Mouse (Mus musculus) intestine, embryonic 14.5 days (tissue): ENCODE measurements at regions not wholly inside any gene's neighbourhood (a gene's known extent, or its start where the extent isn't known, plus 50 kb on each side); places are given as distances from the start of the nearest gene placed in this dataset.
A peak's percentile ranks its signal among the peaks of the same experiment; 100 is the strongest.

Experiments
- ATAC-seq: fragments of 200-750 bp; cut with Nextera tagmentation; replicated peaks from 2 replicates; pipeline ENCODE4 v1.8.0; 2017; ENCODE audit warnings: low read depth, moderate number of reproducible peaks, moderate TSS enrichment, moderate library complexity; ENCODE audit not compliant: low FRiP score, low TSS enrichment
- DNase-seq: peaks from one replicate; pipeline ENCODE4 v3.0.0-alpha.2; 2018; ENCODE audit warnings: low spot score
- H3K27ac ChIP-seq: fragments of 300-500 bp; sonication (generic); 2 replicates; pipeline ENCODE4 v1.5.1; 2014; ENCODE audit warnings: low read depth, mild to moderate bottlenecking, control low read depth
- H3K27me3 ChIP-seq: fragments of 300-500 bp; sonication (generic); replicated peaks from 2 replicates; pipeline ENCODE4 v1.6.1; 2014; ENCODE audit warnings: low read length, control low read depth; ENCODE audit not compliant: control insufficient read depth, insufficient read depth
- H3K36me3 ChIP-seq: fragments of 300-500 bp; sonication (generic); 2 replicates; pipeline ENCODE4 v1.6.1; 2014; ENCODE audit warnings: low read length, control low read depth; ENCODE audit not compliant: control insufficient read depth, insufficient read depth
- H3K4me1 ChIP-seq: fragments of 300-500 bp; sonication (generic); replicated peaks from 2 replicates; pipeline ENCODE4 v1.6.1; 2014; ENCODE audit warnings: low read length, control low read depth, mixed read lengths; ENCODE audit not compliant: control insufficient read depth, insufficient read depth
- H3K4me2 ChIP-seq: fragments of 300-500 bp; sonication (generic); 2 replicates; pipeline ENCODE4 v1.6.1; 2014; ENCODE audit warnings: low read length
- H3K4me3 ChIP-seq: fragments of 300-500 bp; sonication (generic); 2 replicates; pipeline ENCODE4 v1.5.1; 2014; ENCODE audit warnings: low read depth, low read length, control low read depth, mixed read lengths
- H3K9ac ChIP-seq: fragments of 300-500 bp; sonication (generic); 2 replicates; pipeline ENCODE4 v1.6.1; 2014; ENCODE audit warnings: mild to moderate bottlenecking, low read length
- H3K9me3 ChIP-seq: fragments of 300-500 bp; sonication (generic); 2 replicates; pipeline ENCODE4 v1.6.1; 2016; ENCODE audit warnings: low read length, control low read depth; ENCODE audit not compliant: control insufficient read depth
- WGBS: fragments of 180-500 bp; shearing (Covaris S2); extraction: QIAGEN DNeasy Blood & Tissue Kit; methylation state at CpG from one replicate; pipeline ENCODE4 v1.1.7; 2014; 5-methylcytosine and 5-hydroxymethylcytosine counted together

GRCm38 (mm10) chr5:41061646-41062045 is 646.3 kb downstream of the Rab28 start:
- no peak for ATAC-seq
- Histone ChIP-seq H3K27ac (no peak overlapping the region), H3K9ac (no peak overlapping the region), H3K36me3 (no peaks in the 10 kb centered on the region), H3K4me1 (no peaks in the 10 kb centered on the region), H3K27me3 (no peaks in the 10 kb centered on the region), H3K9me3 (no peaks in the 10 kb centered on the region), H3K4me3 (no peak overlapping the region), H3K4me2 (no peak overlapping the region)
- 73% methylated on average over 9 of the region's 9 CpGs for WGBS
- DNase-seq: no peak

GRCm38 (mm10) chr5:41061222-41061621 is 646.7 kb downstream of the Rab28 start:
- Histone ChIP-seq H3K36me3 (no peaks in the 10 kb centered on the region), H3K9ac (no peak overlapping the region), H3K4me3 (no peak overlapping the region), H3K27me3 (no peaks in the 10 kb centered on the region), H3K27ac (no peak overlapping the region), H3K4me2 (no peak overlapping the region), H3K9me3 (no peaks in the 10 kb centered on the region), H3K4me1 (no peaks in the 10 kb centered on the region)
- 19% methylated on average over 3 of the region's 3 CpGs for WGBS
- DNase-seq: no peak
- no peak for ATAC-seq

- 89% methylated on average over 3 of the region's 3 CpGs for WGBS
- H3K27me3 ChIP-seq: no peaks in the 10 kb centered on the region
- DNase-seq (no peak), ATAC-seq (no peak)
- H3K9ac ChIP-seq: no peak overlapping the region
- no peak overlapping the region for H3K27ac ChIP-seq
- H3K4me1 ChIP-seq: no peaks in the 10 kb centered on the region
- H3K36me3 ChIP-seq: no peaks in the 10 kb centered on the region
- no peaks in the 10 kb centered on the region for H3K9me3 ChIP-seq
- H3K4me2 ChIP-seq: no peak overlapping the region
- no peak overlapping the region for H3K4me3 ChIP-seq
Measured at GRCm38 (mm10) chr5:41058015-41058414, 649.9 kb downstream of the Rab28 start.

- no peaks in the 10 kb centered on the region for H3K27me3 ChIP-seq
- ATAC-seq: no peak
- 30% methylated on average over 4 of the region's 4 CpGs for WGBS
Measured at GRCm38 (mm10) chr5:41051948-41052347, 656.0 kb downstream of the Rab28 start.

GRCm38 (mm10) chr5:41048515-41048914 is 659.4 kb downstream of the Rab28 start:
- Histone ChIP-seq H3K9me3 (no peaks in the 10 kb centered on the region), H3K4me3 (no peak overlapping the region), H3K4me1 (no peaks in the 10 kb centered on the region), H3K36me3 (no peaks in the 10 kb centered on the region), H3K27me3 (no peaks in the 10 kb centered on the region), H3K9ac (no peak overlapping the region), H3K27ac (no peak overlapping the region), H3K4me2 (no peak overlapping the region)
- 8% methylated on average over 1 of the region's 1 CpGs for WGBS
- peak; percentile 63 for ATAC-seq
- DNase-seq: no peak

More at GRCm38 (mm10) chr5:41051948-41052347, 656.0 kb downstream of the Rab28 start:
- no peak for DNase-seq
- Histone ChIP-seq H3K9ac (no peak overlapping the region), H3K4me1 (no peaks in the 10 kb centered on the region), H3K4me2 (no peak overlapping the region), H3K36me3 (no peaks in the 10 kb centered on the region), H3K9me3 (no peaks in the 10 kb centered on the region), H3K4me3 (no peak overlapping the region), H3K27ac (no peak overlapping the region)

GRCm38 (mm10) chr5:41045221-41045620 is 662.7 kb downstream of the Rab28 start:
- no peak overlapping the region for H3K27ac ChIP-seq
- no peaks in the 10 kb centered on the region for H3K36me3 ChIP-seq
- no peaks in the 10 kb centered on the region for H3K27me3 ChIP-seq
- no peak overlapping the region for H3K4me3 ChIP-seq
- ATAC-seq (no peak), DNase-seq (no peak)
- H3K9me3 ChIP-seq: no peaks in the 10 kb centered on the region
- no peak overlapping the region for H3K9ac ChIP-seq
- no peaks in the 10 kb centered on the region for H3K4me1 ChIP-seq
- WGBS: 73% methylated on average over 1 of the region's 1 CpGs
- H3K4me2 ChIP-seq: no peak overlapping the region

GRCm38 (mm10) chr5:41044465-41044864 is 663.5 kb downstream of the Rab28 start:
- ATAC-seq: 0 out of 2 replicates have a peak, but pooled peaks have one; percentile 65

GRCm38 (mm10) chr5:41038790-41039189 is 669.2 kb downstream of the Rab28 start:
- Histone ChIP-seq H3K9me3 (no peaks in the 10 kb centered on the region), H3K27me3 (no peaks in the 10 kb centered on the region), H3K4me3 (no peak overlapping the region), H3K36me3 (no peaks in the 10 kb centered on the region), H3K4me2 (no peak overlapping the region), H3K27ac (no peak overlapping the region), H3K9ac (no peak overlapping the region), H3K4me1 (no peaks in the 10 kb centered on the region)
- ATAC-seq (no peak), DNase-seq (no peak)
- WGBS: 93% methylated on average over 4 of the region's 4 CpGs

More at GRCm38 (mm10) chr5:41044465-41044864, 663.5 kb downstream of the Rab28 start:
- Histone ChIP-seq H3K9me3 (no peaks in the 10 kb centered on the region), H3K4me1 (no peaks in the 10 kb centered on the region), H3K27me3 (no peaks in the 10 kb centered on the region), H3K9ac (no peak overlapping the region), H3K4me2 (no peak overlapping the region), H3K36me3 (no peaks in the 10 kb centered on the region), H3K4me3 (no peak overlapping the region), H3K27ac (no peak overlapping the region)
- DNase-seq: peak; percentile 89

- H3K9ac ChIP-seq: no peak overlapping the region
- H3K4me1 ChIP-seq: no peaks in the 10 kb centered on the region
- H3K36me3 ChIP-seq: no peaks in the 10 kb centered on the region
- no peak overlapping the region for H3K4me2 ChIP-seq
- H3K4me3 ChIP-seq: no peak overlapping the region
- no peak for ATAC-seq
- H3K9me3 ChIP-seq: no peaks in the 10 kb centered on the region
- 56% methylated on average over 3 of the region's 3 CpGs for WGBS
- H3K27ac ChIP-seq: no peak overlapping the region
- DNase-seq: no peak
- no peaks in the 10 kb centered on the region for H3K27me3 ChIP-seq
Measured at GRCm38 (mm10) chr5:41006692-41007091, 701.3 kb downstream of the Rab28 start.
